9 mouse cellular contexts compared by ENCODE assay signal in the genomic region with DNA sequence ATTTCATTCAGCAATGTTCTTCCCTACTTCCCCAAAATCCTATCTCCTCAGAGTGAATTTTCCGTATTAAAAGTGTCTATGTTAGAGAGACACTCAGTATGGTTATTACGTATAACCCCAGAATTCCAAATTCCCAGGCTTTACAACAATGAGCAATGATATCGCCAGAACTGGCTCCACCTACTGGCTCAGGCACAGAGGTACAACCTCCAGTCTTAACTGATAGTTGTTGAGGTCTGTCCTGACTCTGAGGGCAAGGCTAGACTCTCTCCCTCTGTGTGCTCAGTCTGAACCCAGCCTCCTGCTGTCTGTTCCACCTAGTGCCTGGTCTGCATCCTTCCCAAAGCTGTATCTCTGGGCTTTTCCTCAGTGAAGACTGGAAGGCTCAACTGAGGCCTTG. TPM values are rescaled to one million over a fixed set of nuclear protein-coding genes. Genes with fewer than 3 reads are reported as not detected.
DNase-seq lines count a peak whose midpoint lies in the region; ATAC-seq and TF ChIP-seq lines count a peak whose summit lies in the region.
"Had no signal": no experiment of that assay in that cellular context is flagged by ENCODE, and none has a peak within 500 bp of the region (broad histone marks: within the 10 kb centered on the region; RNA-seq: fewer than 3 reads in every experiment).

No protein-coding gene starts in this region.

- no peaks in the 10 kb centered on the region for H3K36me3 ChIP-seq in heart, embryonic 12.5 days
- H3K36me3 ChIP-seq in embryonic facial prominence, embryonic 11.5 days (replicated peaks; ENCODE audit: control insufficient read depth, insufficient read depth, low read depth, low read length), result no peaks in the 10 kb centered on the region
- no peaks in the 10 kb centered on the region for H3K36me3 ChIP-seq in limb, embryonic 14.5 days (ENCODE audit: control insufficient read depth, insufficient read depth, low read length)
- no peaks in the 10 kb centered on the region for H3K36me3 ChIP-seq in neural tube, embryonic 11.5 days (ENCODE audit: control insufficient read depth, insufficient read depth, low read length)

- H3K27me3 ChIP-seq in heart, embryonic 12.5 days (replicated peaks), result no peaks in the 10 kb centered on the region
- no peaks in the 10 kb centered on the region for H3K27me3 ChIP-seq in embryonic facial prominence, embryonic 11.5 days (ENCODE audit: control insufficient read depth, insufficient read depth, low read length)
- H3K27me3 ChIP-seq in limb, embryonic 14.5 days (ENCODE audit: control insufficient read depth, insufficient read depth, low read length), result no peaks in the 10 kb centered on the region
- H3K27me3 ChIP-seq in neural tube, embryonic 11.5 days (ENCODE audit: control insufficient read depth, insufficient read depth, low read length), result no peaks in the 10 kb centered on the region

- H3K4me3 ChIP-seq in heart, embryonic 12.5 days, result no peak overlapping the region
- no peak overlapping the region for H3K4me3 ChIP-seq in embryonic facial prominence, embryonic 11.5 days (ENCODE audit: low read depth, low read length)
- no peak overlapping the region for H3K4me3 ChIP-seq in limb, embryonic 14.5 days (replicated peaks; ENCODE audit: low read length)
- no peak overlapping the region for H3K4me3 ChIP-seq in neural tube, embryonic 11.5 days (ENCODE audit: low read depth, low read length)

- no peak for TF ChIP-seq POLR2A in limb, embryonic 14.5 days (IDR thresholded peaks at IDR 0.05; ENCODE audit: borderline replicate concordance, extremely low read depth, insufficient read depth, insufficient read length)

- no peak overlapping the region for H3K27ac ChIP-seq in heart, embryonic 12.5 days (ENCODE audit: poor library complexity, severe bottlenecking)
- H3K27ac ChIP-seq in embryonic facial prominence, embryonic 11.5 days (replicated peaks; ENCODE audit: low read depth, low read length), result no peak overlapping the region
- H3K27ac ChIP-seq in limb, embryonic 14.5 days (replicated peaks; ENCODE audit: low read depth, low read length), result no peak overlapping the region
- H3K27ac ChIP-seq in neural tube, embryonic 11.5 days (ENCODE audit: low read depth, low read length), result no peak overlapping the region

- DNase-seq in heart, postnatal 4 days, result peak; percentile 39
- peak; percentile 34 for DNase-seq in R1 (ENCODE audit: low read depth, low spot score)
- DNase-seq in embryonic facial prominence, embryonic 11.5 days (ENCODE audit: low spot score), result peak; percentile 68
- peak; percentile 56 for DNase-seq in induced T-regulatory cell, adult 2 months (ENCODE audit: low read depth)
- DNase-seq in limb, embryonic 14.5 days (ENCODE audit: low spot score), result peak; percentile 60
- DNase-seq in neural tube, embryonic 11.5 days (ENCODE audit: low spot score), result peak; percentile 15
- no peak for DNase-seq in urinary bladder, postnatal 36 days (ENCODE audit: low spot score in 2 of 2)

- no peaks in the 10 kb centered on the region for H3K4me1 ChIP-seq in heart, embryonic 12.5 days (replicated peaks)
- no peaks in the 10 kb centered on the region for H3K4me1 ChIP-seq in embryonic facial prominence, embryonic 11.5 days (ENCODE audit: control insufficient read depth, insufficient read depth, low read length)
- no peaks in the 10 kb centered on the region for H3K4me1 ChIP-seq in limb, embryonic 14.5 days (ENCODE audit: control insufficient read depth, insufficient read depth, low read length)
- H3K4me1 ChIP-seq in neural tube, embryonic 11.5 days (ENCODE audit: control insufficient read depth, insufficient read depth, low read length), result no peaks in the 10 kb centered on the region

- H3K9me3 ChIP-seq in heart, embryonic 12.5 days (replicated peaks), result no peaks in the 10 kb centered on the region
- no peaks in the 10 kb centered on the region for H3K9me3 ChIP-seq in embryonic facial prominence, embryonic 11.5 days (replicated peaks; ENCODE audit: control insufficient read depth, low read length)
- H3K9me3 ChIP-seq in limb, embryonic 14.5 days (ENCODE audit: control insufficient read depth, low read length), result no peaks in the 10 kb centered on the region
- H3K9me3 ChIP-seq in neural tube, embryonic 11.5 days (ENCODE audit: control insufficient read depth, low read length), result no peaks in the 10 kb centered on the region

- 27% methylated on average over 3 of the region's 3 CpGs for WGBS in heart, embryonic 12.5 days
- 31% methylated on average over 3 of the region's 3 CpGs for WGBS in embryonic facial prominence, embryonic 11.5 days
- 22% methylated on average over 3 of the region's 3 CpGs for WGBS in limb, embryonic 14.5 days
- WGBS in neural tube, embryonic 11.5 days, result 34% methylated on average over 3 of the region's 3 CpGs

- no peak overlapping the region for H3K9ac ChIP-seq in heart, embryonic 12.5 days
- no peak overlapping the region for H3K9ac ChIP-seq in embryonic facial prominence, embryonic 11.5 days (replicated peaks; ENCODE audit: low read length)
- H3K9ac ChIP-seq in limb, embryonic 14.5 days (ENCODE audit: low read depth, low read length, severe bottlenecking), result no peak overlapping the region
- H3K9ac ChIP-seq in neural tube, embryonic 11.5 days (ENCODE audit: low read length), result no peak overlapping the region

- ATAC-seq in heart, embryonic 12.5 days (ENCODE audit: insufficient number of reproducible peaks, low FRiP score), result no peak
- ATAC-seq in embryonic facial prominence, embryonic 11.5 days (replicated peaks; ENCODE audit: insufficient number of reproducible peaks, low FRiP score, low TSS enrichment, low read depth), result no peak
- ATAC-seq in limb, embryonic 14.5 days (ENCODE audit: low FRiP score, low read depth), result peak; percentile 55; the same call in 1 of the 2 replicates
- ATAC-seq in neural tube, embryonic 11.5 days (ENCODE audit: insufficient read depth, low FRiP score, low TSS enrichment), result peak; percentile 31; the same call in 1 of the 2 replicates

- H3K4me2 ChIP-seq in heart, embryonic 12.5 days, result no peak overlapping the region
- H3K4me2 ChIP-seq in embryonic facial prominence, embryonic 11.5 days (ENCODE audit: low read depth, low read length), result no peak overlapping the region
- H3K4me2 ChIP-seq in limb, embryonic 14.5 days (replicated peaks; ENCODE audit: low read depth, low read length, severe bottlenecking), result no peak overlapping the region
- H3K4me2 ChIP-seq in neural tube, embryonic 11.5 days (ENCODE audit: low read depth), result no peak overlapping the region

RNA-seq across cellular contexts. Expression of a gene that starts 2.6 kb away (rescaled TPM):
- total RNA-seq in heart, postnatal 4 days (2021), result not detected
- polyA plus RNA-seq in heart, embryonic 12.5 days (2016; fragmentation: Nextera tagmentation; extraction: Ambion mirVana), result not detected in 2 replicates
- polyA plus RNA-seq in embryonic facial prominence, embryonic 11.5 days (2014; fragmentation: Nextera tagmentation; extraction: Ambion mirVana), result not detected in 2 replicates
- not detected in 2 replicates for polyA plus RNA-seq in limb, embryonic 14.5 days (2012; rRNA removed)
- polyA plus RNA-seq in limb, embryonic 14.5 days (2014; fragmentation: Nextera tagmentation; extraction: Ambion mirVana), result not detected in 2 replicates
- polyA plus RNA-seq in neural tube, embryonic 11.5 days (2014; fragmentation: Nextera tagmentation; extraction: Ambion mirVana), result not detected in 2 replicates
- polyA plus RNA-seq: intestine, embryonic 14.5 days had no signal

Comparison
In these comparisons a context has a peak if more than half of its experiments do, and no peak if none do; other contexts are left out.
1. DNase-seq: peak in heart, postnatal 4 days (single experiment), R1 (single experiment), embryonic facial prominence, embryonic 11.5 days (single experiment), induced T-regulatory cell, adult 2 months (single experiment), limb, embryonic 14.5 days (single experiment) and neural tube, embryonic 11.5 days (single experiment); none in urinary bladder, postnatal 36 days (0 of 2).
2. ATAC-seq: peak in limb, embryonic 14.5 days (single experiment) and neural tube, embryonic 11.5 days (single experiment); none in heart, embryonic 12.5 days (single experiment) and embryonic facial prominence, embryonic 11.5 days (single experiment).